ENCODE assay signal across 22 mouse cellular contexts in the genomic region with DNA sequence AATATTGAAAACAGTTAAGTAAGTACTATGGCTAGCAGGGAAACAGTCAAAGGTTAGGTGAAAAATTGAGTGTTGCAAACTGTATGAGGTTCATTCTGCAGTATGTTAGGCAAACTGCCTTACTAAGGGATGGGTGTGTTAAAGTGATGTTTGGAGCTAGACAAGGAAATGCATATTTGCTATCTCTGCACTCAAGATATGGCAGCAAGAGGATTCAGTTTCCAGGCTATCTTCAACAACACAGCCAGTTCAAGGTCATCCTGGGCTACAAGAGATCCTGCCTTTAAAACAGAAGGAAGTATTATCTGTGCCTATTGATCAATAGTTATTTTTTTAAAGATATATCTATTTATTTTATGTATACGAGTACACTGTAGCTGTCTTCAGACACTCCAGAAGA. TPM values are rescaled to one million over a fixed set of nuclear protein-coding genes. Genes with fewer than 3 reads are reported as not detected.
A peak's percentile ranks its signal among the peaks of the same experiment; 100 is the strongest.
DNase-seq lines count a peak whose midpoint lies in the region; ATAC-seq and TF ChIP-seq lines count a peak whose summit lies in the region.
"Had no signal": no experiment of that assay in that cellular context is flagged by ENCODE, and none has a peak within 500 bp of the region (broad histone marks: within the 10 kb centered on the region; RNA-seq: fewer than 3 reads in every experiment).

No protein-coding gene starts in this region.

- H3K4me1 ChIP-seq in MEL (ENCODE audit: control insufficient read depth in 1 of 2, insufficient read depth in 2 of 2, low read length in 2 of 2) = peaks cover 14 to 17% of the 10 kb centered on the region in 2 experiments
- no peaks in the 10 kb centered on the region for H3K4me1 ChIP-seq in limb, embryonic 10.5 days

- TF ChIP-seq CTCF in MEL (IDR thresholded peaks at IDR 0.05 in 2 of 3, conservative IDR thresholded peaks at IDR 0.05 in 1 of 3; ENCODE audit: control insufficient read depth in 1 of 3, insufficient read depth in 1 of 3, low read depth in 2 of 3, low read length in 3 of 3, poor library complexity in 1 of 3, severe bottlenecking in 1 of 3) = no peak

- H3K27me3 ChIP-seq in MEL (ENCODE audit: control insufficient read depth in 1 of 2, insufficient read depth in 2 of 2, low read length in 2 of 2) = peaks cover 0 to 1% of the 10 kb centered on the region in 2 experiments; a peak in 1 of 4 replicates
- peaks cover 22% of the 10 kb centered on the region; the same call in 1 of the 2 replicates for H3K27me3 ChIP-seq in limb, embryonic 10.5 days (ENCODE audit: low read depth, poor library complexity, severe bottlenecking)
- H3K27me3 ChIP-seq: CH12.LX had no signal

- H3K9ac ChIP-seq in MEL (ENCODE audit: control insufficient read depth, low read depth, low read length, poor library complexity, severe bottlenecking) = no peak overlapping the region

- DNase-seq in MEL (ENCODE audit: low read depth, low spot score) = peak; percentile 49
- DNase-seq in cerebellum, adult 11-12 months = no peak
- DNase-seq in cerebellum, postnatal 10 days = no peak
- no peak for DNase-seq in limb, embryonic 10.5 days (ENCODE audit: low spot score)
- DNase-seq: adrenal gland, adult 2 months; adrenal gland, adult 8-10 months; adrenal gland, postnatal 10 days; adrenal gland, postnatal 14 days; adrenal gland, postnatal 25 days; adrenal gland, postnatal 36 days; B cell, adult 2 months; cerebellum, adult 11 months; cerebellum, adult 18-20 months; cerebellum, adult 2 months; cerebellum, adult 8-10 months had no signal

- TF ChIP-seq RAD21 in MEL (IDR thresholded peaks at IDR 0.05; ENCODE audit: low read depth, low read length) = no peak

- no peaks in the 10 kb centered on the region for H3K79me2 ChIP-seq in MEL (ENCODE audit: control insufficient read depth, insufficient read depth, low read length, poor library complexity)

- peak; percentile 74 to 78 for TF ChIP-seq EP300 in MEL (IDR thresholded peaks at IDR 0.05; ENCODE audit: low read depth in 1 of 2, low read length in 2 of 2)

- H3K9me3 ChIP-seq in MEL (replicated peaks; ENCODE audit: insufficient read depth, low read length) = no peaks in the 10 kb centered on the region
- no peaks in the 10 kb centered on the region for H3K9me3 ChIP-seq in limb, embryonic 10.5 days (replicated peaks)
- H3K9me3 ChIP-seq: G1E had no signal

- peak; percentile 26; the same call in 1 of the 2 replicates for ATAC-seq in megakaryocyte progenitor cell, adult 5-6 weeks (replicated peaks; ENCODE audit: poor library complexity)
- ATAC-seq in megakaryocyte-erythroid progenitor cell, adult 5-6 weeks (replicated peaks; ENCODE audit: low FRiP score, low TSS enrichment, poor library complexity, severe bottlenecking) = peak; percentile 52
- ATAC-seq: activated CD4-positive, CD25-positive, alpha-beta regulatory T cell, adult 4 months; CD4-positive, CD25-positive, alpha-beta regulatory T cell, adult 4 months; Patski had no signal

- no peak overlapping the region for H3K27ac ChIP-seq in MEL (ENCODE audit: control insufficient read depth, low read depth, low read length)
- H3K27ac ChIP-seq in limb, embryonic 10.5 days = no peak overlapping the region

- H3K36me3 ChIP-seq in MEL (ENCODE audit: control insufficient read depth in 1 of 2, insufficient read depth in 2 of 2, low read length in 2 of 2) = peaks cover 0 to 19% of the 10 kb centered on the region in 2 experiments; a peak in 2 of 4 replicates
- no peaks in the 10 kb centered on the region for H3K36me3 ChIP-seq in limb, embryonic 10.5 days
- H3K36me3 ChIP-seq: G1E had no signal

- 96% methylated on average over 1 of the region's 1 CpGs for whole genome bisulfite sequencing in limb, embryonic 10.5 days

- H3K4me3 ChIP-seq in MEL (ENCODE audit: control insufficient read depth in 1 of 2, insufficient read depth in 1 of 2, low read depth in 2 of 2, low read length in 2 of 2) = no peak overlapping the region
- H3K4me3 ChIP-seq in limb, embryonic 10.5 days = no peak overlapping the region

- TF ChIP-seq POLR2A in MEL (IDR thresholded peaks at IDR 0.05; ENCODE audit: control insufficient read depth in 1 of 2, insufficient read depth in 1 of 2, low read depth in 1 of 2, low read length in 2 of 2, poor library complexity in 1 of 2) = no peak

TF ChIP-seq in MEL, 35 proteins besides CTCF, POLR2A, EP300 and RAD21:
- TF ChIP-seq MYB (IDR thresholded peaks at IDR 0.05; ENCODE audit: low read depth, low read length) = peak; percentile 24; the same call in 1 of the 2 replicates
- TF ChIP-seq GATA1 (IDR thresholded peaks at IDR 0.05; ENCODE audit: low read depth, low read length) = peak; percentile 59
- 0 out of 2 replicates have a peak, but pooled peaks have one; percentile 9 for TF ChIP-seq MEF2A (IDR thresholded peaks at IDR 0.05; ENCODE audit: extremely low read depth, insufficient replicate concordance, low read depth, low read length, poor library complexity, severe bottlenecking)
- no peak for TF ChIP-seq ETS1 (IDR thresholded peaks at IDR 0.05; ENCODE audit: low read depth, low read length)
- TF ChIP-seq ZC3H11A (IDR thresholded peaks at IDR 0.05; ENCODE audit: low read depth, low read length) = no peak
- TF ChIP-seq TCF12 (IDR thresholded peaks at IDR 0.05; ENCODE audit: low read depth, low read length) = peak; percentile 60; the same call in 1 of the 2 replicates

RNA-seq across cellular contexts. Expression of gene Armcx4, which starts 40.0 kb away (rescaled TPM):
- not detected in 2 replicates for total RNA-seq in MEL (2012; rRNA removed)
- not detected for polyA plus RNA-seq in MEL (2012; ENCODE audit: insufficient read depth in 1 of 2, insufficient read length in 2 of 2, low read depth in 1 of 2, low replicate concordance in 2 of 2, missing spikeins in 1 of 2)
- total RNA-seq in megakaryocyte progenitor cell, adult 5-6 weeks (2015) = 2.2 and 2.5 TPM in 2 replicates
- total RNA-seq in megakaryocyte progenitor cell, adult 5-6 weeks (2017) = 3.2 and 4.4 TPM in 2 replicates
- total RNA-seq in megakaryocyte-erythroid progenitor cell, adult 5-6 weeks (2014; fragmentation: Nextera tagmentation) = 0.30 TPM in 1 of 2 replicates, not detected in the other
- total RNA-seq in megakaryocyte-erythroid progenitor cell, adult 5-6 weeks (2017) = 0.05 and 0.34 TPM in 2 replicates
- 5.5 and 6.3 TPM in 2 replicates for polyA plus RNA-seq in limb, embryonic 10.5 days (2016; fragmentation: Nextera tagmentation; extraction: Ambion mirVana)

RNA-seq across cellular contexts. Expression of gene Hnrnph2, which starts 45.4 kb away (rescaled TPM):
- 127 and 134 TPM in 2 replicates for total RNA-seq in MEL (2012; rRNA removed)
- polyA plus RNA-seq in MEL (2012; ENCODE audit: insufficient read depth in 1 of 2, insufficient read length in 2 of 2, low read depth in 1 of 2, low replicate concordance in 2 of 2, missing spikeins in 1 of 2) = 100 to 1,000 TPM; 200 to 295 TPM
- total RNA-seq in megakaryocyte progenitor cell, adult 5-6 weeks (2015) = 79.0 and 80.6 TPM in 2 replicates
- 141 and 154 TPM in 2 replicates for total RNA-seq in megakaryocyte progenitor cell, adult 5-6 weeks (2017)
- total RNA-seq in megakaryocyte-erythroid progenitor cell, adult 5-6 weeks (2014; fragmentation: Nextera tagmentation) = 77.3 and 79.5 TPM in 2 replicates
- total RNA-seq in megakaryocyte-erythroid progenitor cell, adult 5-6 weeks (2017) = 145 and 188 TPM in 2 replicates
- polyA plus RNA-seq in limb, embryonic 10.5 days (2016; fragmentation: Nextera tagmentation; extraction: Ambion mirVana) = 196 and 211 TPM in 2 replicates

RNA-seq across cellular contexts. Expression of gene Gla, which starts 45.4 kb away (rescaled TPM):
- total RNA-seq in MEL (2012; rRNA removed) = 10.0 and 10.2 TPM in 2 replicates
- 10 to 100 TPM in 1 of 2 experiments, not detected in 1; 17.0 TPM for polyA plus RNA-seq in MEL (2012; ENCODE audit: insufficient read depth in 1 of 2, insufficient read length in 2 of 2, low read depth in 1 of 2, low replicate concordance in 2 of 2, missing spikeins in 1 of 2)
- total RNA-seq in megakaryocyte progenitor cell, adult 5-6 weeks (2015) = 16.3 and 21.0 TPM in 2 replicates
- total RNA-seq in megakaryocyte progenitor cell, adult 5-6 weeks (2017) = 19.6 and 23.2 TPM in 2 replicates
- 0.87 and 2.3 TPM in 2 replicates for total RNA-seq in megakaryocyte-erythroid progenitor cell, adult 5-6 weeks (2014; fragmentation: Nextera tagmentation)
- total RNA-seq in megakaryocyte-erythroid progenitor cell, adult 5-6 weeks (2017) = 5.5 and 6.1 TPM in 2 replicates
- 6.8 and 7.4 TPM in 2 replicates for polyA plus RNA-seq in limb, embryonic 10.5 days (2016; fragmentation: Nextera tagmentation; extraction: Ambion mirVana)
